Mouse (Mus musculus): ENCODE measurements around the gene Eepd1.
A peak's percentile ranks its signal among the peaks of the same experiment; 100 is the strongest.

- TF ChIP-seq POLR2A (IDR thresholded peaks at IDR 0.05; ENCODE audit: control insufficient read depth, extremely low read depth, insufficient read depth, low read length, poor library complexity) (no peak), CTCF (IDR thresholded peaks at IDR 0.05; ENCODE audit: borderline replicate concordance, control insufficient read depth, extremely low read depth, insufficient read depth, low read length, poor library complexity) (peak; percentile 58; the same call in 1 of the 2 replicates)
Observed at GRCm38 (mm10) chr9:25482999-25483347, 1.6 kb downstream of the Eepd1 start.

All from thymus, adult 2 months (tissue).